Mouse (Mus musculus) embryonic fibroblast, embryonic 13.5 days (primary cell): ENCODE results near the gene Mtf1. TPM values are rescaled to one million over a fixed set of nuclear protein-coding genes. Genes with fewer than 3 reads are reported as not detected.
A peak's percentile ranks its signal among the peaks of the same experiment; 100 is the strongest.

Experiments used
- H3K27ac ChIP-seq: 2 replicates; pipeline ENCODE4 v1.5.1; 2012; ENCODE audit warnings: low read length, control low read depth, inconsistent platforms; ENCODE audit not compliant: insufficient read depth
- H3K4me1 ChIP-seq: 2 replicates; pipeline ENCODE4 v1.6.1; 2011; ENCODE audit warnings: low read length; ENCODE audit not compliant: control insufficient read depth, insufficient read depth
- H3K4me3 ChIP-seq: 2 replicates; pipeline ENCODE4 v1.5.1; 2011; ENCODE audit warnings: mild to moderate bottlenecking, control low read depth, low read length; ENCODE audit not compliant: insufficient read depth
- CTCF ChIP-seq: IDR thresholded peaks from 2 replicates; pipeline ENCODE4 v1.5.1; 2011; ENCODE audit warnings: mild to moderate bottlenecking, control low read depth, low read length, moderate library complexity, borderline replicate concordance; ENCODE audit not compliant: insufficient read depth
- POLR2A ChIP-seq: IDR thresholded peaks from 2 replicates; pipeline ENCODE4 v1.6.1; 2011; ENCODE audit warnings: low read depth, mild to moderate bottlenecking, control low read depth, low read length, moderate library complexity
- polyA plus RNA-seq: library from polyadenylated mRNA; stranded (reverse); fragments of >200 nt; gene quantifications from 2 replicates; pipeline ENCODE4 v1.2.4, GENCODE M21; 2011; ENCODE audit warnings: low read depth; ENCODE audit not compliant: missing spikeins, insufficient read length

Mtf1 gene
- polyA plus RNA-seq, 1 experiment = 16.4 TPM

DNA sequence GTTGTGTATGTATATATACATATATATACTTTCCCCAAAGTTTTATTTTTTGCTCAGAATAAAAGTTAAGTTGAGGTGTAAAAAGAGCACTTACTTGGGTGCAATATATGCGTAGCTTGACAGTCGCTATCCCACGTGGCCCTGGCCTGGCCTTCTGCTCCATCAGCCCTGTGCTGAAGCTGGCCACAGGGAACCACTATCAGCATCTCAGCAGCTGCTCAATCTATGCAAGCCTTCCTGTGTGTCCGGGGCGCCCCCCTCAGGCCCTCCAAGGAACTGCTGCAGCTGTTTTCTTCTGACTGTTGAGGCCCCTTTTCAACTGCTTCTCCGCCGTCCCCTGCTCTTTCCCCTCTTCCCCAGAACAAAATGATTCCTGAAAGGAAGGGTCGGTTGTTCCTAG lies 45.7 kb downstream of the Mtf1 start:
- peaks cover 6% of the 10 kb centered on the region for H3K4me1 ChIP-seq
- TF ChIP-seq CTCF = peak; percentile 59; the same call in 1 of the 2 replicates
- TF ChIP-seq POLR2A = no peak
- H3K4me3 ChIP-seq = no peak overlapping the region
- no peak overlapping the region for H3K27ac ChIP-seq

DNA sequence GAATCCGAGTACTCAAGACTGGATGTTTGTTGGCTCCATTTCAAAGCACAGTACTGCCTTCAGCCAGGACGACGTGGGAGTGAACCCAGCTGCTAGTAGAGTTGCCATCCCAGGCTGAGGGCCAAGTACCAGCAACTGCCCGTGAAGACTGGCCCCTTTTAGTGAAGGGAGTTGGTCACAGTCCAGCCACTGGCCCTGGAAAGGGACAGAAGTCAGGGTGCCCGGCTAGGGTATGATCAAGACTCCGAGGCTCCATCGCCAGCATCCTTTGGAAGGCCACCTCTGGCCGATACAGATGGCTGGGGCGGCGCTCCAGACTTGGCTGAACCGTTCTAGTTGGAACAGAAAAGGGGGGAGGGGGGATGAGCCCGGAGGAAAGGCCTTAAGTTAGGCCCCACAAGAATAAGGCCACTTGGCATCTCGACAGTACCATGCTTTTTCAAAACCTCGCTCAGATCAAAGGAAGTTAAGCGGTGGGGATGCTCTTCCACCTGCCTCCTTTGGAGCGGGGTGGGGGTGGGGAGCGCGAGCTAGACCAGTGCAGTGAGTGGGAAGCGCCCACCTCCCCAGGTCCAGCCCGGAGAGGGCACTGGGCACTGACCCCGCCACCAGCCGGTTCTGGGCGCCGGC lies 47.8 kb downstream of the Mtf1 start:
- peak overlapping the region; percentile 79 for H3K4me3 ChIP-seq
- H3K27ac ChIP-seq = peak overlapping the region; percentile 71
- H3K4me1 ChIP-seq = peaks cover 6% of the 10 kb centered on the region
- TF ChIP-seq POLR2A (peak; percentile 55), CTCF (no peak)

DNA sequence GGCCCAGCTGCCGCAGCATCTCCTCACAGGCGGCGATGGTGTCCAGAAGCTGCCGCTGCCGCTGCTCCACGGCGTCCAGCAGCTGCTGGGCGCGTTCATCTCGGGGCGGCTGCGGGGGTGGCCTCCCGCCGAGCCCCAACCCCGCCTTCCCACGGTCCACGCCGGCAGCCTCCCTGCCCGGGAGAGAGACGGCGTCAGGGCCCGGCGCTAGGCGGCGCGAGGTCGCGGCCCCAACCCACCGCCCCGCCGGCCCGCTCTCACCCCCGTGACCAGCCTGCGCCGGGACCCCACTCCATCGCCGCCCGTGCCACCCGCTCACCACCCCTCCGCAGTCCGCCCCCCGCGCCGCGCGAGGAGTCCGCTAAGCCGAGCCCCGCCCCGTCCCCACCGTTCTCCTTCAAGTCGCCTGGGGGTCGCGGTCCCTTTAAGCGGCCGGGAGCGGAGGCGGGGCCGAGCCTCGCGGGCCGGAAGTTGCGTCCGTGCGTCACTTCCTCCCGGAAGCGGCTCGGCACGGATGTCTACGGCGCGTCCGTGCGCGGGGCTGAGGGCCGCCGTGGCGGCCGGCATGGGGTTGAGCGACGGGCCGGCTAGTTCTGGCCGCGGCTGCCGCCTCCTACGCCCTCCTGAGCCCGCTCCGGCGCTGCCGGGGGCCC lies 48.5 kb downstream of the Mtf1 start, which contains the start of gene Yrdc:
Gene Yrdc (plus strand): TSS at position 419 of the 653 bp plus-strand sequence.
- Histone ChIP-seq H3K4me1 (peaks cover 6% of the 10 kb centered on the region), H3K4me3 (peak within 1 kb of the TSS; percentile 79), H3K27ac (peak within 1 kb of the TSS; percentile 81)
- TF ChIP-seq CTCF = no peak
- peak; percentile 66 for TF ChIP-seq POLR2A

DNA sequence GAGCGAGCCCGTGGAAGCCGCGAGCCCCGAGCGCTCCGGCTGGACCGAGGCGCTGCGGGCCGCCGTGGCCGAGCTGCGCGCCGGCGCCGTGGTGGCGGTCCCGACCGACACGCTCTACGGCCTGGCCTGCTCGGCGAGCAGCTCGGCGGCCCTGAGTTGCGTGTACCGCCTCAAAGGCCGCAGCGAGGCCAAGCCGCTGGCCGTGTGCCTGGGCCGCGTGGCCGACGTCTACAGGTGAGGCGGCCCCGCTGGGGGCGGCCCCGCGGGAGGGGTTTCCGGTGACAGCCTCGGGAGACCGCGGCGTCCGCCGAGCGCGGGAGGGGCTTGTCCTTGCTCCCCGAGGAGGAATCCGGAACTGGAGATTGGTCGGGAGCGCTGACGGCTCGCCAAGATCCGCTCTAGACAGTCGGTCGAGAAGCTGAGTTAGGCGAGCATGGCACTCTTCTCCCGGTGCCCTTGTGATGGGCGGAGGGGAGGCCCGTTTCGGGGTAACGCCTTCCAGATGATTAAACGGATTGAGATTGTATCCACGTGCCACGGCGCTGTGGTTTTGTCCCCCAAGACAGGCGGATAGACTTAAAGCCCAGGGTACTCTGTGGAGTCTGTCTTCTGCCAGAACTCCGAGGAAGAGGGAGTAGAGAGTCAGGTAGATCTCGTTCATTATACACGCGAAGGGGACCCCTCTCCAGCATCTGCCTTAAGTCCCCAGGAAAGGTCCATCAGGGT lies 49.2 kb downstream of the Mtf1 start, which contains the start of gene 1110065P20Rik:
Gene 1110065P20Rik (minus strand): TSS at position 264 of the 726 bp plus-strand sequence.
- peak within 1 kb of the TSS; percentile 79 for H3K4me3 ChIP-seq
- peaks cover 6% of the 10 kb centered on the region for H3K4me1 ChIP-seq
- peak within 1 kb of the TSS; percentile 81 for H3K27ac ChIP-seq
- TF ChIP-seq POLR2A (peak; percentile 42), CTCF (no peak)

DNA sequence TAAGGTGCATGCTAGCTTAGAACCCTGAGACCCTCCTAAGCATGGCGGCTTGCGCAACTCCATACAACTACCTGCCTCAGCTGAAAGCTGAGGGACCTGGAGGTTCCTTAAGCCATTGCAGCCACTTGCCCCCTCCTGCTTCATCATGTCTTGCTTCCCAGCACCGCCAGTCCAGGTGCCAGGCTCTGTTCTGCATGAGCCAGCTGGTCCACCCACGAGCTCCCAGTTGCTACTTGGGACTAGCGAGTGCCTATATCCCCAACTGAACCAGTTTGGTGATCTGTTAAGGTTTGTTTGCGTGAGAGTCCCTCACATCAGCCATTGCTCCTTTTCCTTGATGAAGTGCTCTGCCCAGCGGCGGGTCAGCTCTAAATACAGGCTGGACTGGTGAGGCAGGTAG lies 54.4 kb downstream of the Mtf1 start:
- TF ChIP-seq POLR2A (no peak), CTCF (no peak)
- Histone ChIP-seq H3K27ac (no peak overlapping the region), H3K4me3 (no peak overlapping the region), H3K4me1 (peaks cover 4% of the 10 kb centered on the region; the same call in 1 of the 2 replicates)

DNA sequence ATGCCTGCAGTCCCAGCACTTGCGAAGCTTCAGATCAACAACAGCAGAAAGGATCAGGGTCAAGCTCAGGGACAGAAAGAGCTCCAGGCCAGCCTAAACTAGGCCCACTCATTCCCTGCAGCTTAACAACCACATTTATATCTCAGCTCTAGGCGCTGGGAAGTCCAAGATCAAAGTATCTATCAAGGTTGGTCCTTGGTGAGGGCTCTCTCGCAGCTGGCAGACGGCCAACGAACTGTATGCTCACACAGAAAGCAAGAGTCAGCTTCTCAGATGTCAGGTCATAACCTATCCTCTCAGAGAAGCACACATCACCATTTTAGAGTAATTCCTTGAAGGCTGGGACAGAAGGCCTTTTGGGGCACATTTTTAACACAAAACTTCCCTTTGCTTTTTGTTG lies 56.5 kb downstream of the Mtf1 start:
- Histone ChIP-seq H3K4me3 (no peak overlapping the region), H3K27ac (no peak overlapping the region), H3K4me1 (no peaks in the 10 kb centered on the region)
- TF ChIP-seq CTCF (no peak), POLR2A (no peak)

DNA sequence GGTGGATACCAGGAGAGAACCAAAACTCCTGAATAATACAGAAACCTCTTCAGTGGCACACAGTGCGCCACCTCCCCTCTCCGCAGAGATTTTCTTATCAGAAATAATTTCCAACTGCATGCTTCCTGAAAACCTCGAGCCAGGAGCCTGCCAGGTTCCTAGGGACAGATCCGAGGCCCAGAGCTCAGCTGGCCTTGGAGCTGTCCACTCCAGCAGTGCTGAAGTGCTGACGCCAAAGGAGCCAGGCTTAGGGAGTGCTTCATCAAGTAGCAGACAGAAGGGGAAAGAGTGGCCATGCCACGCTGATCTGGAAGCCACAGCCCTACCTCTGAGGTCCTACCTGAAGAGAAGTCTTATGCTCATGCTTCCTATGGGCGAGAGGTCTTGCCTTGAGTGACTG lies 58.5 kb downstream of the Mtf1 start:
- no peaks in the 10 kb centered on the region for H3K4me1 ChIP-seq
- no peak overlapping the region for H3K4me3 ChIP-seq
- no peak for TF ChIP-seq POLR2A
- TF ChIP-seq CTCF = no peak
- no peak overlapping the region for H3K27ac ChIP-seq

DNA sequence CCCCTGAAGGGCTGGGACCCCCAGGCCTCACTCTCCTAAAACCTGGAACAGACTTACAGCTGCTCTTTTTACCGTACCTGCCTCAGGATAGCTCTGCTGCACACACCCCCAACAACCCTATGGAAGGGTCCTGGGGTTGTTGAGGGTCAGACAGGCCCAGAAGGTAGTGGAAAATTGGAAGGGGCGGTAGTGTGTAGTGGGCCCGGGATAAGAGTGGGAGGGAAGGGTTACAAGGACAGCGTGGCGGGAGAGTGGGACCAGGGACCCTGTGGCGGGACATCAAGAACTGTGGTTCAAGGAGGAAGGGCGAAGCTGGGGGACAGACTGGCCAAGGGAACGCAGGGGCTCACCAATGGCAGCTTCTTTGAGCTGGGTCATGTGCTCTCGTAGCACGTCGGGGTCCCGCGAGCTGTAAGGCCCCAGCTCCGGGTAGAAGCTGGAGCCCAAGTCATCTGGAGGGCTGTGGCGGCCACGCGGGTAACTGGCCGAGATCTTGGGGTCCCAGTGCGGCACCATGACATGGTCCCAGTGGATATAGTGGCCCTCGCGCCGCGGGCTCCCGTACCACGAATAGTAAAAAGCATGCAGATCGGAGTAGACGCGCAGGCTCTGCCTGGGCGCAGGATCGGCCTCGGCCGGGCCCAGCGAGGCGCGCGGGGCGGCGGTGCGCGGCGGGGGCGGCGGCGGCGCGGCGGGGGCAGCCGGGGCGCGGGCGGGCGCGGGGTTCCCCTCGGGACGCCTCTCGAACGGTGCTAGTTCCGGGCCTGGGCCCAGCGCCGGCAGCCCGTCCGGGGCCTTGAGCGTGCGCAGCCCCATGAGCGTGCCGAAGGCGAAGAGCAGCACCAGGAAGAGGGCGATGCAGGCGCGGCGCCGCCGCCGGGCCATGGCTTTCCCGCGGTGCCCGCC lies 59.6 kb downstream of the Mtf1 start, which contains the start of gene Maneal:
Gene Maneal (minus strand): TSS at position 889 of the 906 bp plus-strand sequence.
- no peak for TF ChIP-seq POLR2A
- TF ChIP-seq CTCF = no peak
- peak within 1 kb of the TSS; percentile 10; the same call in 1 of the 2 replicates for H3K4me3 ChIP-seq
- no peak within 1 kb of the TSS for H3K27ac ChIP-seq
- no peaks in the 10 kb centered on the region for H3K4me1 ChIP-seq

DNA sequence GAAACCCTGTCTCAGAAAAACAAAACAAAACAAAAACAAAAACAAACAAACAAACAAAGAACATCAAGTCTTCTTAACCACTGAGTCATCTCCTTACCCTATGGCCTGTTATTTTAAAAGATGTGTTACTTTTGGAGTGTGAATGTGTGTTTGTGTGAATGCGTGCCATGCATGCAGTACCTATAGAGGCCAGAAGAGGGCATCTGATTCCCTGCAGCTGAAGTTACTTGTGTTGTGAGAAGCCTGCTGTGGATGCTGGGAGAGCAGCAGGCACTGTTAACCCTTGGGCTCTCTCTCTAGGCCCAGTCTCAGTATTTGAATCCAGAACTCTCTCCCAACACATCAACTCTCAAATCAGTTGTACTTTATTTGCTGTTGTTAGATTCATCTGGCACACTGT lies 70.8 kb downstream of the Mtf1 start:
- Histone ChIP-seq H3K4me3 (no peak overlapping the region), H3K27ac (no peak overlapping the region), H3K4me1 (no peaks in the 10 kb centered on the region)
- TF ChIP-seq POLR2A (no peak), CTCF (no peak)
